Mouse (Mus musculus): ENCODE data around the gene Rce1.

GRCm38 (mm10) chr19:4635986-4636385, 10.5 kb upstream of the Rce1 start:
- no peak for TF ChIP-seq CTCF (conservative IDR thresholded peaks at IDR 0.05; ENCODE audit: low read length)
- TF ChIP-seq NANOG (IDR thresholded peaks at IDR 0.05; ENCODE audit: borderline replicate concordance, low read length): no peak

All from E14TG2a.4 (cell line).